Mouse (Mus musculus): ENCODE measurements around the gene Gm20388. TPM values are rescaled to one million over a fixed set of nuclear protein-coding genes. Genes with fewer than 3 reads are reported as not detected.
"Not testable (repeated sequence)": the region's sequence is repeated elsewhere in the genome, so short reads cannot be mapped to it uniquely, and the experiment has no call there.

The Gm20388 gene
- polyA plus RNA-seq, 1 experiment from 2014 or later: 4.4 TPM

GRCm38 (mm10) chr8:123244382-123244781 lies 3333.7 kb downstream of the Gm20388 start:
- H3K9ac ChIP-seq (replicated peaks): no peak overlapping the region
- no peaks in the 10 kb centered on the region for H3K27me3 ChIP-seq
- no peak for ATAC-seq
- WGBS: 94% methylated on average over 4 of the region's 4 CpGs
- H3K4me1 ChIP-seq (replicated peaks): no peaks in the 10 kb centered on the region
- no peak overlapping the region for H3K27ac ChIP-seq
- H3K4me2 ChIP-seq (replicated peaks): no peak overlapping the region
- peaks cover 81% of the 10 kb centered on the region for H3K36me3 ChIP-seq
- H3K9me3 ChIP-seq: no peaks in the 10 kb centered on the region
- H3K4me3 ChIP-seq (replicated peaks): no peak overlapping the region

GRCm38 (mm10) chr8:123245543-123245942 lies 3334.9 kb downstream of the Gm20388 start:
- WGBS: 93% methylated on average over 12 of the region's 12 CpGs

DNA sequence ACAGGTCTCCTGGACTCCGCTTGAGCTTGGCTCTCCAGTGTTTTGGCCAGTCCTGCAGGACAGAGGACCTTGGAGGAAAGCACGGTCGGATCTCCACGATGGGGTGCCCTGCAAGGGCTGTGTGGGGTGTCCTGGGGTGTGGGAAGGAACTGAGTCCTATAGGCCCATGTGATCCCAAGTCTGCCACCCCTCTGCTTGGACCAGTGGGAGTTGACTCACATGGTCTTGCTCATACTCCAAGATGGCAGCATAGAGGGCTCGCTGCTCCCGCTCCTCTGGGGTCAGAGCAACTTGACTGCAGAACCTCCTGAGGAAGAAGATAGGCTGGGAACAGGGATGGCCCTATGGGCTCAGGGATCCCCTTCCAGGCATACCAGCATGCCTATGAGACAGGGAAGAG lies 3337.1 kb downstream of the Gm20388 start:
- Histone ChIP-seq H3K36me3 (peaks cover 95% of the 10 kb centered on the region), H3K9me3 (no peaks in the 10 kb centered on the region), H3K4me2 (replicated peaks) (no peak overlapping the region), H3K4me1 (replicated peaks) (peaks cover 4% of the 10 kb centered on the region), H3K9ac (replicated peaks) (no peak overlapping the region), H3K27me3 (no peaks in the 10 kb centered on the region), H3K27ac (no peak overlapping the region), H3K4me3 (replicated peaks) (no peak overlapping the region)
- WGBS: 97% methylated on average over 6 of the region's 6 CpGs
- no peak for ATAC-seq

More at GRCm38 (mm10) chr8:123245543-123245942, 3334.9 kb downstream of the Gm20388 start:
- Histone ChIP-seq H3K4me2 (replicated peaks) (no peak overlapping the region), H3K9me3 (no peaks in the 10 kb centered on the region), H3K36me3 (peaks cover 93% of the 10 kb centered on the region), H3K27ac (no peak overlapping the region), H3K4me1 (replicated peaks) (no peaks in the 10 kb centered on the region), H3K27me3 (no peaks in the 10 kb centered on the region), H3K4me3 (replicated peaks) (no peak overlapping the region), H3K9ac (replicated peaks) (no peak overlapping the region)
- no peak for ATAC-seq

GRCm38 (mm10) chr8:123248596-123248995 lies 3338.0 kb downstream of the Gm20388 start:
- no peak overlapping the region for H3K4me2 ChIP-seq (replicated peaks)
- ATAC-seq: no peak
- H3K27ac ChIP-seq: no peak overlapping the region
- H3K36me3 ChIP-seq: peaks cover 86% of the 10 kb centered on the region
- WGBS: 96% methylated on average over 8 of the region's 8 CpGs
- H3K4me1 ChIP-seq (replicated peaks): peaks cover 11% of the 10 kb centered on the region
- no peak overlapping the region for H3K4me3 ChIP-seq (replicated peaks)
- H3K27me3 ChIP-seq: no peaks in the 10 kb centered on the region
- no peak overlapping the region for H3K9ac ChIP-seq (replicated peaks)
- H3K9me3 ChIP-seq: no peaks in the 10 kb centered on the region

DNA sequence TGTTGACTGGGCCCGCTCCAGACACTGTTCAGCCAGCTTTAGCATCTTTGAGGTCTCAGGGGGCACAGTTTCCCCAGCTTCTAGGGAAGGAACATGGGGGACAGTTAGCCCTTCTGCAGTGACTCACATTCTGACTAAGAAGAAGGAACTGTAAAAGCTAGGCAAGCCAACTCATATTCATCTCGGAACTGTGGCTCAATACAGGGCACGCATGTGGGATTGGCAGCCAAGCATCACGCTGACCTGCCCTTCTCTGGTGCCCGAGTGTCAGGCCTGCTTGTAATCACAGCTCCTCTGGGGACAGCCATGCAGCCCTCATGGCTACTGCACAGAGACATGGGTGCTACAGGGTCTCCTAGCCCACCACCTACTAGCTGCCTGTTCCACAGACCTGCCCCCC lies 3340.3 kb downstream of the Gm20388 start:
- Histone ChIP-seq H3K9ac (replicated peaks) (no peak overlapping the region), H3K27me3 (no peaks in the 10 kb centered on the region), H3K36me3 (peaks cover 63% of the 10 kb centered on the region), H3K4me2 (replicated peaks) (no peak overlapping the region), H3K27ac (no peak overlapping the region), H3K4me3 (replicated peaks) (no peak overlapping the region), H3K4me1 (replicated peaks) (peaks cover 24% of the 10 kb centered on the region), H3K9me3 (no peaks in the 10 kb centered on the region)
- ATAC-seq: no peak
- WGBS: 98% methylated on average over 5 of the region's 5 CpGs

DNA sequence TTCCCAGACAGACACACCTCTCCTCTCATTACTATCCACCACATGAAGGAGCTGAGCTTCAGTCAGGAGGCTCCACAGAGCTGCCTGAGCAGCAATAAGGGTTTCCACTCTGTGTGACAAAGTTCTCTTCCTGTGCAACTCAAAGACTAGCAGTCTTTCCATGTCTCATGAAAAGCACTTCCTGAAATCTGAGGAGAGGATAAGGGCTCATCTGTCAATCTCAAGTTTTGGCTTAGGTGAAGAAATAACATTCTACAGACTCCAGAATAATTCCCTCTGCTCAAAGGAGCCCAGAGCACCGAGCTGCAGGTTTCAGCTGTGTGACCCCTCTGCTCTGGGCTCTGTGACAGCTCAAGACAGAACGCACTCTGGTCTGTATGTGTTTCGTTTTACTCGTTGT lies 3342.3 kb downstream of the Gm20388 start:
- no peaks in the 10 kb centered on the region for H3K27me3 ChIP-seq
- H3K4me1 ChIP-seq (replicated peaks): peaks cover 36% of the 10 kb centered on the region
- no peak for ATAC-seq
- H3K4me3 ChIP-seq (replicated peaks): peak overlapping the region; percentile 99
- peak overlapping the region; percentile 96 for H3K9ac ChIP-seq (replicated peaks)
- 74% methylated on average over 4 of the region's 4 CpGs for WGBS
- no peak overlapping the region for H3K27ac ChIP-seq
- H3K4me2 ChIP-seq (replicated peaks): peak overlapping the region; percentile 99
- H3K36me3 ChIP-seq: peaks cover 62% of the 10 kb centered on the region
- H3K9me3 ChIP-seq: no peaks in the 10 kb centered on the region

GRCm38 (mm10) chr8:123253451-123254098 lies 3342.9 kb downstream of the Gm20388 start:
- no peaks in the 10 kb centered on the region for H3K27me3 ChIP-seq
- peak overlapping the region; percentile 99 for H3K4me3 ChIP-seq (replicated peaks)
- H3K4me1 ChIP-seq (replicated peaks): peaks cover 36% of the 10 kb centered on the region
- H3K9ac ChIP-seq (replicated peaks): peak overlapping the region; percentile 96
- whole genome bisulfite sequencing: 1% methylated on average over 40 of the region's 40 CpGs
- peak overlapping the region; percentile 99 for H3K4me2 ChIP-seq (replicated peaks)
- H3K36me3 ChIP-seq: peaks cover 62% of the 10 kb centered on the region
- H3K9me3 ChIP-seq: no peaks in the 10 kb centered on the region
- H3K27ac ChIP-seq: peak overlapping the region; percentile 89
- peak; percentile 65 for ATAC-seq

GRCm38 (mm10) chr8:123254099-123254885 lies 3343.7 kb downstream of the Gm20388 start, which contains the start of the genes Zfp276 and Vps9d1:
TSS of gene Zfp276 (plus strand) at chr8:123254195.
TSS of gene Vps9d1 (minus strand) at chr8:123254348.
- H3K4me3 ChIP-seq (replicated peaks): peak within 1 kb of the TSS; percentile 99
- H3K9me3 ChIP-seq: no peaks in the 10 kb centered on the region
- under 1% methylated on average over 73 of the region's 99 CpGs for WGBS
- ATAC-seq: peak; percentile 97
- H3K36me3 ChIP-seq: peaks cover 62% of the 10 kb centered on the region
- H3K27ac ChIP-seq: peak within 1 kb of the TSS; percentile 89
- peak within 1 kb of the TSS; percentile 99 for H3K4me2 ChIP-seq (replicated peaks)
- H3K9ac ChIP-seq (replicated peaks): peak within 1 kb of the TSS; percentile 96
- H3K4me1 ChIP-seq (replicated peaks): peaks cover 36% of the 10 kb centered on the region
- no peaks in the 10 kb centered on the region for H3K27me3 ChIP-seq

DNA sequence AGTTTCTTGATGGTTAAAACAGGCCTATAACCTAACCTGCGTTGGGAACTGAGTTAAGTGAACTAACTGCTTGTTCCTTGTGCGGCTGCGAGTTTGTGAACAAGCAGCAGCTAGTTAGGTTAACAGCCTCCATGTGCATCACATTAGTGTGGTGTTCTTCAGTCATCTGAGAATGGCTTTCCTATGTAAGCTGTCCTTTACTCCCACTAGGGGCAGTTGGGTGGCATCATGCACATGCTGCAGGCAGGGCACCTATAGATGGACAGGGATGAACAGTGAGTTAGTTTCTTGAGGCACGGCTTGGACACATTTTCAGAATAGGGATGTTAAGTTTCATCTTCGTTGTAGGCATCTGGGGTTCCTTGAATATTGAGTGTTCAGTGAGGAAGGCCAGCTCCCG lies 3344.5 kb downstream of the Gm20388 start:
- Histone ChIP-seq H3K4me3 (replicated peaks) (peak overlapping the region; percentile 99), H3K36me3 (peaks cover 62% of the 10 kb centered on the region), H3K9me3 (no peaks in the 10 kb centered on the region), H3K4me1 (replicated peaks) (peaks cover 36% of the 10 kb centered on the region), H3K27ac (no peak overlapping the region), H3K9ac (replicated peaks) (peak overlapping the region; percentile 96), H3K27me3 (no peaks in the 10 kb centered on the region), H3K4me2 (replicated peaks) (peak overlapping the region; percentile 99)
- WGBS: 66% methylated on average over 6 of the region's 6 CpGs
- ATAC-seq: no peak

GRCm38 (mm10) chr8:123257114-123257513 lies 3346.5 kb downstream of the Gm20388 start:
- no peak for ATAC-seq

GRCm38 (mm10) chr8:123257593-123257992 lies 3347.0 kb downstream of the Gm20388 start:
- 90% methylated on average over 7 of the region's 8 CpGs for WGBS

More at GRCm38 (mm10) chr8:123257114-123257513, 3346.5 kb downstream of the Gm20388 start:
- Histone ChIP-seq H3K9ac (replicated peaks) (no peak overlapping the region), H3K36me3 (peaks cover 57% of the 10 kb centered on the region), H3K27ac (no peak overlapping the region), H3K4me1 (replicated peaks) (peaks cover 36% of the 10 kb centered on the region), H3K4me2 (replicated peaks) (no peak overlapping the region), H3K9me3 (no peaks in the 10 kb centered on the region), H3K4me3 (replicated peaks) (no peak overlapping the region), H3K27me3 (no peaks in the 10 kb centered on the region)
- 79% methylated on average over 3 of the region's 3 CpGs for WGBS

DNA sequence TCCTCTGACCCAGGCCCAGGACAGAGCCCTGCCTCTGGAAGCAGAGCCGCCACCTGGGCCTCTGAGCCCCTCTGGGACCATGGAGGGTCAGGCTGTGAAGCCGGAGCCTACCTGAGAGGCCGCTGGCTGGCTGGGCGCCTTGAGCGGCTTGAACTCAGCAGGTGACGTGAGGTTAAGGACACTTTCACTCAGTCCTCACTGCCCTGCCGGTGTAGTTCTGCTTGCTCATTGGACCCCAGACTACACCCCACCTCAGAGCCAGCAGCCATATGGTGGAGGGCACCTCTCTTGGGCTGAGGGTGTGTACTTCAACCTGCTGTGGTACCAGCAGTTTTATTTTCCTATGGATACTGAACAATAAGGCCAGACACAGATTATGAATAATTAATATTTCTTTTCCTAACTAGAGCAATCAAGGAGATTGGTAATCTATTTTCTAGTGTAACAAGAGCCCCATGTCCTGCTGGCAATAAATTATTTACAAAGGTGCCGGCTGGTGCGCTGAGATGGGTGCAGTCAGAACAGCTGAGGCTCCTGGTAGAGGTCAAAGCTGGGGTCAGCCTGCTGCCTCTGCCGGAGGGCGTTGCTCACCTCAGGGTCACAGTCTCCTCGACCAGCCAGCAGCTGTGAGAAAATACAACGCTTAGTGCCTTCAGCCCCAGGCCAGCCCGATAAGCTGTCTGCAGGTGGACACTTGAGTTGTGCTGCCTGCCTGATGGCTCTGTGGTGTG lies 3357.4 kb downstream of the Gm20388 start:
- no peaks in the 10 kb centered on the region for H3K4me1 ChIP-seq (replicated peaks)
- no peak overlapping the region for H3K4me2 ChIP-seq (replicated peaks)
- H3K4me3 ChIP-seq (replicated peaks): no peak overlapping the region
- no peaks in the 10 kb centered on the region for H3K9me3 ChIP-seq
- no peak; the same call in 1 of the 2 replicates for ATAC-seq
- H3K9ac ChIP-seq (replicated peaks): no peak overlapping the region
- peaks cover 74% of the 10 kb centered on the region for H3K36me3 ChIP-seq
- no peaks in the 10 kb centered on the region for H3K27me3 ChIP-seq
- H3K27ac ChIP-seq: no peak overlapping the region
- WGBS: 78% methylated on average over 14 of the region's 14 CpGs

More at GRCm38 (mm10) chr8:123257593-123257992, 3347.0 kb downstream of the Gm20388 start:
- H3K4me3 ChIP-seq (replicated peaks); H3K9me3 ChIP-seq; H3K9ac ChIP-seq (replicated peaks); H3K27me3 ChIP-seq; H3K27ac ChIP-seq; ATAC-seq; H3K4me2 ChIP-seq (replicated peaks): not testable (repeated sequence)
- H3K36me3 ChIP-seq: peaks cover 56% of the 10 kb centered on the region
- H3K4me1 ChIP-seq (replicated peaks): peaks cover 33% of the 10 kb centered on the region

Data from midbrain, embryonic 13.5 days (tissue).